Mouse (Mus musculus) R1 (cell line): Measurements from ENCODE around the gene Mrpl34.

Experiments
- DNase-seq: peaks from one replicate; pipeline ENCODE4 v3.0.0-alpha.2; 2018; ENCODE audit warnings: low read depth, low spot score

The Mrpl34 gene

GRCm38 (mm10) chr8:71495039-71495438 is 30.3 kb downstream of the Mrpl34 start:
- peak; percentile 79 for DNase-seq

- DNase-seq, result no peak
Measured at GRCm38 (mm10) chr8:71495811-71496210, 31.1 kb downstream of the Mrpl34 start.

- no peak for DNase-seq
Measured at GRCm38 (mm10) chr8:71496481-71496880, 31.7 kb downstream of the Mrpl34 start.

GRCm38 (mm10) chr8:71497077-71497645 is 32.4 kb downstream of the Mrpl34 start:
- no peak for DNase-seq

- DNase-seq, result peak; percentile 67
Measured at GRCm38 (mm10) chr8:71497881-71498501, 33.2 kb downstream of the Mrpl34 start.

- peak; percentile 76 for DNase-seq
Measured at GRCm38 (mm10) chr8:71498816-71499690, 34.3 kb downstream of the Mrpl34 start.

- no peak for DNase-seq
Measured at GRCm38 (mm10) chr8:71504349-71504748, 39.6 kb downstream of the Mrpl34 start.

- no peak for DNase-seq
Measured at GRCm38 (mm10) chr8:71505326-71505725, 40.6 kb downstream of the Mrpl34 start.

- no peak for DNase-seq
Measured at GRCm38 (mm10) chr8:71505979-71506378, 41.2 kb downstream of the Mrpl34 start.

- DNase-seq, result peak; percentile 94
Measured at GRCm38 (mm10) chr8:71507589-71508104, 42.9 kb downstream of the Mrpl34 start.

- no peak for DNase-seq
Measured at GRCm38 (mm10) chr8:71509316-71509715, 44.6 kb downstream of the Mrpl34 start.

GRCm38 (mm10) chr8:71511644-71512043 is 46.9 kb downstream of the Mrpl34 start, which contains the start of gene Plvap:
Gene Plvap (minus strand): TSS chr8:71511752.
- DNase-seq, result no peak

- DNase-seq, result no peak
Measured at GRCm38 (mm10) chr8:71513018-71513754, 48.4 kb downstream of the Mrpl34 start.

- DNase-seq, result peak; percentile 67
Measured at GRCm38 (mm10) chr8:71515043-71515442, 50.3 kb downstream of the Mrpl34 start.
